Mouse (Mus musculus): ENCODE data around the gene Klf7.
"Not testable (repeated sequence)": the region's sequence is repeated elsewhere in the genome, so short reads cannot be mapped to it uniquely, and the experiment has no call there.

Klf7 gene

DNA sequence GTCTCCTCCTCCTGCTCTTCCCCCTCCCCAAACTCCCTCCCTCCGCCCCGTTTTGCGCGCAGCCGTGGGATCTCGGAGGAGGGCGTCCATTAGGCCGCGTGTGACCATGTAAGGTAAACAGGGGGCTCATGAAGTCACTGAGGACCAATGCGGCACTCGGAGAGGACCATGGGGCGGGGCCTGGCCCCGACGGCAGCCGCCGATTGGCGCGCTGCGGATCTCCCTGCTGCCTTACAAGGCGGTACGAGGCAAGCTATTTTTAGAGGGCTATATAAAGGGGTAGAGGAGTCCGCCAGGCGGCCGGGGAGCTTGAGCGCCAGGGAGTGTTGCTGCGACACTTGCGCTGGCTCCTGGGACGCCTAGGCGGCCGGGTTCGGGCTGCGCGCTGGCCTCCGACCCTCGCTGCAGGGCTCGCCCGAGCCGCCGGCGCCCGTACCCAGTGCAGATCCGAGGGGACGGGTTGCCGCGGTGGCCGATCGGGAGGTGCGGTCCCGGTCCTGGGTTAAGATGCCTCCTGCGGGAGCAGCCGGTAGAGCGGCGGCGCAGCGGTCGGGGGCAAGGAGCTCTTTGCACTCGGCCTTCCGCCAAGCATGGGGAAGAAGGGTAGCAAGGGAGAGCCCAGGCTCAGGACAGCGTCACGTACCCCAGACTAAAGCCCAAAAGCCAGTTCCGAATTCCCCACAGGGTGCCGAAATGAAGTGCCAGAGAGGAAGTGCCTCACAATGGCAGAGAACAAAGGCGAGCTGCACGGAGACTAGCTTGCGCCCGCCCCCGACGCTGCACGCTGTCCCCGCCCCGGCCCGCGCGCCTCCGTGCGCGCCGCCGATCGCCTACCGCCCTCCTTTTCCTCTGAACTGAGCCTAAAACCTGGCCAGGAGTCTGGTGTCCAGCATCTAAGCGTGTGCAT lies at the start of gene Klf7:
Gene Klf7, minus strand, starts transcription at position 724 of the 907 bp plus-strand sequence.
- peak; percentile 99 for DNase-seq

DNA sequence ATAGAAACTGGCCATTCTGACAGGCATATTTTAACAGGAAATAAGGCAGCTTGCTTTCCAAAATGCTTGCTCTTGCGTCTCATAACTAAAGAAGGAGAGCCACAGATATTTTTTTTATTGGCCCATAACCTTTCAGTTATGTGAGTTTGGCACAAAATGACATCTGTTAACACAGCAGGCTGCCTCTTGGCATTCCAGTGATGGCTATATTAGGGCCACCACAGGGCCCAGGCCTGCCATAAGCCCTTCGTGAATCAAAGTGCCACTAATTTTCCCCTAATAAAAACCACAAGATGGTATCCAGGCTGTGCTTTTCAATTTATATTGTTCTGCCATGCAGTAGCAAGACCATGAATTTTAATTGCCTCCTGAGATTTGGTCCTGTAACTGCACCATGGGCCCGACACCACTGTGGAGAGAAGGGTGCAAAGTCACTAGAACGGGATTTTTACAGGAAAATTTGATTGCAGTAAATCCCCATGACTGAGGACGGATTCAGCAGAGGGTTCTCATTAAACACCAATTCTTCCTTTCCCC lies 42.5 kb upstream of the Klf7 start:
- peak; percentile 96 for DNase-seq

DNA sequence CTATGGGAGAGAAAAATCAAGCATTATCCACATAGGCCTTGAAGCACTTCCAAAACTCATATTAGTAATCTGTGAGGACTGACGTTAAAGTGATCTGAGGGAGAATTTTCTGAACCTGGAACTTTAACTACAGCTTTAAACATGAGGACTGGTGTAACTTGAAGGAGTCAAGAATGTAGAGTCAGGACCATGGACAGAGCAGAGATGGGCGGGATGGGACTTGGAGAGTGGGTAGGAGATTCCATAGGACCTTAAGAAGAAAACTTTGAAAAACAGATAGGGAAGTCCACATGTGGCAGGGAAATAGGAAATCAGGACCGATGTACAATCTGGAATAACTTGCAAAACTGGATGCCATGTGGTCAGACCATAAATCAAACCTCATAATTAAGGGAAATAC lies 36.7 kb upstream of the Klf7 start:
- no peak for DNase-seq

- no peak for DNase-seq
Observed at GRCm38 (mm10) chr1:64149185-64149584, 27.1 kb upstream of the Klf7 start.

DNA sequence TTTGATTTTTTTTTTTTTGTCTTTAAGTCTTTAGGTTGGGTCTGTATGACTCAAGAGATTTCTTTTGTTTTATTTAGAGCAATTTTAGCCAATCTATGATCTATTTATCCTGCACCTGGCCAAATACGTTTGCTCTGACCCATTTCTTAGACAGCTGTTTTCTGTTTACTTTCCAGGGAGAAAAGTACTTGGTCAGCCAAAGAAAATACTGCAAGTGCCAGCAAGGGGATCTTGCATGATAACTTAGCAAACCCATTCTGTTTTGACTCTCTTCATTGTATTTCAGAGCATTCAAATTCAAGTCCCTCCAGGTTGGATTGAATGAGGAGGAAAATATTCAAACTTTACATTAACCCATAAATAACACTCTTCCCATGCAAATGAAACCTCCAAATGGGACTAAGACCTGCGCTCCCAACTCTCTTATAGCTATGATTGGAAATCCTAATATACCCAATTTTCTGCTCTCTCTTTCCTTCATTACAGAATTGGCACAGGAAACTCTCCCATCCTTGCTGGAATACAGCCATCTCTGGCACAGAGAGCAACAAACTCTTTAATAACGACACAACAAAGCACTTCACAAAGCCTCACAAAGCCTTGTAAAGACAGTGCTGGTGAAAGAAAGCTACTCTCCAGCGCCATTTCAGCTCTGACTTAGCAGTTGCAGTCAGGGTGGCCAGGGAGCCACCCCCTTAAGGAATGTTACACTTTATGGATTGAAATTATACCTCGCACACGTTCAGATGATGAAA lies 20.8 kb upstream of the Klf7 start:
- DNase-seq: no peak

DNA sequence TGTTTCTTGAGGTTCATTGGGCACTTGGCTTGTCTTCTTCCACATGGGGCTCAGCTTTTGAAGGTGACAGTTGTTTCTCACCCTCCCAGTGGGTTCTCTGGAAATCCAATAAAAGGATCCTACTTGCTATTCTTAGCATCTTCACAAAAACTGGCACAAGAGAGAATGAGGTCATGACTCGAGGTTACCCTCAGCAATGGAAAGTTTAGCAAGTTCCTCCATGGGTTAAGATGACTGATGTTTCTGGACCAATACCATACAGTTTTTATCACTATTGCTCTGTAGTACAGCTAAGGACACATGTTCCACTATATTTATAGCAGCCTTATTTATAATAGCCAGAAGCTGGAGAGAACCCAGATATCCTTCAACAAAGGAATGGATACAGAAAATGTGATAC lies 12.4 kb upstream of the Klf7 start:
- DNase-seq: no peak

DNA sequence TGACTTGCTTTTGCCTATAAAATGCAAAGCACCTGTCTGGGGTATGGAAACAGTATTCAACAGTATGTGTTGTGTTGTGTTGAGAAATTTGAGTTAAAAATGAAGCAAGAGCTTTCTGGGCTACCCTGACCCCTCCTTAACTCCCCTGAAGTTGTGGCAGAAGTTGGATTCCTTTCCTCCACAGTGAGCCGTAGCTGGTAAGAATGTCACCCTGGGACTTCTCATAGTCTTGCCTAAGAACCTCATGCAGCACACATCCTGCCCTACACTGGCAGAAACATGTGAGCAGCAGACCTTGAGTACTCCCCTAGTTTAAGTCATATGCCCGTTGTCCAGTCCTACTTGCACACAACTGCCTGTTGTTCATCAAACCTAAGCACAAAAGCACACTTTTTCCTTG lies 4.7 kb upstream of the Klf7 start:
- no peak for DNase-seq

DNA sequence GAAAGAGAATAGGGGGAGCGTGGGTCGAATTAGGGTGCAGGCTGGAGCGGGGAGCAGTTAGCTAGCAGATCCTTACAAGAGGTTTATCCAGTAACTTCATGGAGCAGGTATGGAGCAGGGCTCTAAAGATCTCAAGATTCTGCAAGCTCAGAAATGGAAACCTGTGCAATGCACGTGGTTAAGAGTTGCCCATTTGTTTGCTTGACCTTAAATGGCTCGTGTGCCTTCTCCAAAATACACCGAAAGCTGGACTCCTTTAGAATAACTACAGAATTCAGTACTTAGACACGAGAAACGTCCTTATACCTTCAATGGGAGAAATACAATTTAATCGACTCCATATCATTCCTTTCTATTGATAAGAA lies 366 bp upstream of the Klf7 start:
- DNase-seq: no peak

GRCm38 (mm10) chr1:64120811-64121515 lies 1.1 kb downstream of the Klf7 start:
- peak; percentile 85 for DNase-seq

GRCm38 (mm10) chr1:64120421-64120810 lies 1.7 kb downstream of the Klf7 start:
- DNase-seq: no peak

- DNase-seq: peak; percentile 76
Observed at GRCm38 (mm10) chr1:64119851-64120250, 2.2 kb downstream of the Klf7 start.

DNA sequence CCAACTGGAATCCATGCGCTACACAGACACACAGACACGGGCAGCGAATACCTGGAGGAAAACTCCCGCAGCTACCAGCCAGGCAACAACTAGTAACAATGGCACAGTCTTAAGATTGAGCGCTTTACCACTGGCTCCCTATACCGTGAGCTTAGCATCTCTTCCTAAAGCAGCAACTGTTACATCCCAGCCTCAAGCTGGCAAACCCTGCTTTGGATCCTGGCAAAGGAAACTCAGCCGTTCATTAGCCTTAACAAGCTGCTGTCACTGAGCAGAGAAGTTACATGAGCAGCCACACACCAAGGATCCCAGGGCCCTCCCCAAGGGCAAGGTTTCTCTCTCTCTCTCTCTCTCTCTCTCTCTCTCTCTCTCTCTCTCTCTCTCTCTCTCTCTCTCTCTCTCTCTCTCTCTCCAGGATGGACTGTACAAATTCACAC lies 2.7 kb downstream of the Klf7 start:
- peak; percentile 78 for DNase-seq

GRCm38 (mm10) chr1:64118285-64119170 lies 3.6 kb downstream of the Klf7 start:
- peak; percentile 50 for DNase-seq

- DNase-seq: peak; percentile 51
Observed at GRCm38 (mm10) chr1:64117478-64118284, 4.4 kb downstream of the Klf7 start.

GRCm38 (mm10) chr1:64116746-64117455 lies 5.2 kb downstream of the Klf7 start:
- DNase-seq: peak; percentile 53

DNA sequence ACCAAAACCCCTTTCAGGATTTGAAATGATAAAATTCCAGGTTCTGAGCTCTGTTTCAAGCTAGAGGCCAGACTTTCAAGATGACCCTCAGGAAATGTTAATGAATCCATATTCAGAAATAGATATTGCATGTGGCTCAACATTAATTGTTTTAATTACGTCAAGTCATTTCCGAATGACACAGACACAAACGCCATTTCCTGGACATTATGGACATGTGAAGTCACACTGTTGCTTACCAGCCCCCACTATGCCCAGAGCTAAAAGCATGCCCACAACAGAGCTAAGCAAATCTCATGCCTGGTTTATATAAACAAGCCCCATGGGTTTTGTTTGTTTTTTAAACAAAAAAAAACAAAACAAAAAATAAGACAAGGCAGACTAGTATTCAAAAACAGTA lies 7.5 kb downstream of the Klf7 start:
- DNase-seq: peak; percentile 16

DNA sequence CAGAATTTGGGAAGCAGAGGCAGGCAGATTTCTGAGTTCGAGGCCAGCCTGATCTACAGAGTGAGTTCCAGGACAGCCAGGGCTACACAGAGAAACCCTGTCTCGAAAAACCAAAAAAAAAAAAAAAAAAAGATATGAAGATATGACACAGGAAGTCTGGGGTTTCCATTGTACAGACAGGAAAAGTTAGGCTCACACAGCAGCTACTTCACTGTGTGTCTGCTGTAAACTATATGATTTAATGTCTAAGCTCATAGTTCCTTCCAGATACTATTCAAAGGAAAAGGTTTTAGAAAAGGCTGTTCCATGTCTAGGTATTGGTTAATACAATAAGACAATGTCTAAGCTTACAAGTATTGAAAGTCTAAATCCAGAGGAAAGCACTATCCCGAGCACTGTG lies 13.4 kb downstream of the Klf7 start:
- DNase-seq: not testable (repeated sequence)

DNA sequence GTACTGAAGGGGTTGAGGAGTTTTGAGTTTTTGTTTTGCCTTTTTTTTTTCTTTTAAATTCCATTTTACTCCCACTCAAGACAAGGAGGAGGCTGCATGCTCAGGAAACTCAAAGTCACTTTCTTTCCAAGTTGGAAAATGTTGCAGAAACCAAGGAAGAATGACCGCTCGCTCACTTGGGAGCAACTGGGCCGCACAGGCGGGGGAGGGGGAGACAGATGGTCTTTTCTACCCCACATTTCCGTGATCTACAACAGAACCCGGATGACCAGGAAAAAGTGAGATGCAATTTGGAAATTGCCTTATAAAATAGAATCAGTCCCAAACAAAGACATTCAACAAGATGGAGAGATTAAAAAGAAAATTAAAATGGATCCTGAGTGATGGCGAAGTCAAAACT lies 14.6 kb downstream of the Klf7 start:
- DNase-seq: no peak

GRCm38 (mm10) chr1:64106127-64106526 lies 16.0 kb downstream of the Klf7 start:
- DNase-seq: no peak

DNA sequence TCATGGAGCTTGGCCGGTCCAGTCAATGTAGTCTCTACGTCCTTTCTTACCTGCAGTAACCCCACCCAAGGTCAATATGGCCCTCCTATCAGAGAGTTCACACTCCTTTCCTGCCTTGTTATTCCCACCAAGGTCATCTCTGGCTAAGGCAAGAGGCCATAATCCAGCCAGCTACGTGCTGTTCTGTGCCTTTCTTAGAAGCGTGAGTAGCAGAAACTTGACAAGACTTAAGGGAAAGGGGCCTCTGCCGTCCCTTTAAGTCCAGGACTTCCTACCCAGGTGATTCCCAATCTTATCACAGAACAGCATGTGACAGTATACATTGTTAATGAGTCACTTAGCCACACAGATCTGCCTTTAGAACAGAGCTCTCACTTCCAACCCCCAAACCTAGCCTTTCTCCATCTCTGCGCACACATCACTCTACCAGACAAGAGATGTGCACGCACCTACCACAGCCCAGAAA lies 16.9 kb downstream of the Klf7 start:
- DNase-seq: no peak
